11 mouse cellular contexts compared by ENCODE assay signal in the genomic region with DNA sequence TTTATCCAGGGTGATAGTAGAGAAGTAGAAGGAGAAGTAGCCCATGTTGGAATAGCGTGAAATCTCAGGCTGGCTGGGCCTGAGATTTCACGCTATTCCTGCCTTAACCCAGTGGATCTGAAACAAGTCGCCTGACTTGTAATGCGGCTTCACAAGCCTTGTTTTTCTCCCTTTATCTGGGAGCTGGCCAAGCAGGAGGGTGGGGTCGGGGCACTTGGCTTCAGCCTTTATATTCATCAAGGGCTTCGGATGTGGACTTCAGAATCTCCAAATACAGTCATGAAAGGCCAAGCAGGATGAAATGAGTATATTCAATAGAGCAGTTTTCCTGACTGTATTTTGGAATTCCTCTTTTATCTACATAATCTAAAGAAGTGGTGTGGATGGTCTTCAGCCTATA.
DNase-seq lines count a peak whose midpoint lies in the region; ATAC-seq and TF ChIP-seq lines count a peak whose summit lies in the region.
"Had no signal": no experiment of that assay in that cellular context is flagged by ENCODE, and none has a peak within 500 bp of the region (broad histone marks: within the 10 kb centered on the region; RNA-seq: fewer than 3 reads in every experiment).

No protein-coding gene starts in this region.

- peaks cover 14% of the 10 kb centered on the region for H3K4me1 ChIP-seq in midbrain, embryonic 13.5 days (replicated peaks)
- H3K4me1 ChIP-seq in midbrain, embryonic 11.5 days (ENCODE audit: control insufficient read depth, insufficient read depth, low read length): no peaks in the 10 kb centered on the region
- H3K4me1 ChIP-seq in stomach, postnatal 0 days (replicated peaks; ENCODE audit: control insufficient read depth, insufficient read depth): peaks cover 3% of the 10 kb centered on the region; the same call in 1 of the 2 replicates

- H3K9me3 ChIP-seq in midbrain, embryonic 13.5 days: no peaks in the 10 kb centered on the region
- no peaks in the 10 kb centered on the region for H3K9me3 ChIP-seq in midbrain, embryonic 11.5 days (ENCODE audit: control insufficient read depth, low read length)
- no peaks in the 10 kb centered on the region for H3K9me3 ChIP-seq in stomach, postnatal 0 days (ENCODE audit: control insufficient read depth, low read length)
- H3K9me3 ChIP-seq: embryonic facial prominence, embryonic 13.5 days; midbrain, embryonic 12.5 days had no signal

- WGBS in midbrain, embryonic 13.5 days: 77% methylated on average over 6 of the region's 6 CpGs
- WGBS in midbrain, embryonic 11.5 days: 88% methylated on average over 6 of the region's 6 CpGs
- WGBS in large intestine, adult 2 months: 12% methylated on average over 6 of the region's 6 CpGs
- WGBS in stomach, postnatal 0 days: 26% methylated on average over 6 of the region's 6 CpGs

- H3K36me3 ChIP-seq in midbrain, embryonic 13.5 days: peaks cover 5% of the 10 kb centered on the region; the same call in 1 of the 2 replicates
- 0 out of 2 replicates have a peak, but pooled peaks cover 1% of the 10 kb centered on the region for H3K36me3 ChIP-seq in midbrain, embryonic 11.5 days (ENCODE audit: control insufficient read depth, insufficient read depth, low read length)
- peaks cover 4% of the 10 kb centered on the region for H3K36me3 ChIP-seq in stomach, postnatal 0 days (ENCODE audit: control insufficient read depth, insufficient read depth, low read length)
- H3K36me3 ChIP-seq: midbrain, embryonic 12.5 days had no signal

- H3K27me3 ChIP-seq in midbrain, embryonic 13.5 days: no peaks in the 10 kb centered on the region
- no peaks in the 10 kb centered on the region for H3K27me3 ChIP-seq in midbrain, embryonic 11.5 days (ENCODE audit: control insufficient read depth, insufficient read depth, low read length)
- H3K27me3 ChIP-seq in stomach, postnatal 0 days (ENCODE audit: control insufficient read depth, insufficient read depth, low read length): no peaks in the 10 kb centered on the region
- H3K27me3 ChIP-seq: embryonic facial prominence, embryonic 13.5 days; midbrain, embryonic 12.5 days had no signal

- DNase-seq in midbrain, embryonic 11.5 days (ENCODE audit: low spot score, missing footprints): no peak
- peak; percentile 65 for DNase-seq in gastrocnemius, postnatal 25 days
- DNase-seq in large intestine, adult 2 months (ENCODE audit: low read depth, low spot score): peak; percentile 28
- DNase-seq in stomach, postnatal 0 days (ENCODE audit: low spot score): peak; percentile 50
- no peak for DNase-seq in liver
- DNase-seq in cerebellum, adult 9-10 months: no peak

- ATAC-seq in midbrain, embryonic 13.5 days: no peak
- no peak for ATAC-seq in midbrain, embryonic 11.5 days (ENCODE audit: low FRiP score)
- no peak for ATAC-seq in stomach, postnatal 0 days (ENCODE audit: low FRiP score, low TSS enrichment)
- no peak for ATAC-seq in frontal cortex, adult (ENCODE audit: low TSS enrichment)
- ATAC-seq: intestine, postnatal 0 days had no signal

- peak overlapping the region; percentile 30; the same call in 1 of the 2 replicates for H3K27ac ChIP-seq in midbrain, embryonic 13.5 days
- H3K27ac ChIP-seq in midbrain, embryonic 11.5 days (ENCODE audit: low read depth, low read length): no peak overlapping the region
- H3K27ac ChIP-seq in stomach, postnatal 0 days (replicated peaks): peak overlapping the region; percentile 72
- H3K27ac ChIP-seq: embryonic facial prominence, embryonic 13.5 days; midbrain, embryonic 12.5 days had no signal

- no peak overlapping the region for H3K4me2 ChIP-seq in midbrain, embryonic 13.5 days (replicated peaks)
- no peak overlapping the region for H3K4me2 ChIP-seq in midbrain, embryonic 11.5 days
- H3K4me2 ChIP-seq in stomach, postnatal 0 days (replicated peaks; ENCODE audit: low read depth): no peak overlapping the region
- H3K4me2 ChIP-seq: embryonic facial prominence, embryonic 13.5 days; midbrain, embryonic 12.5 days had no signal

- H3K4me3 ChIP-seq in midbrain, embryonic 13.5 days (replicated peaks): no peak overlapping the region
- H3K4me3 ChIP-seq in midbrain, embryonic 11.5 days (ENCODE audit: low read depth, low read length): no peak overlapping the region
- no peak overlapping the region for H3K4me3 ChIP-seq in stomach, postnatal 0 days (ENCODE audit: low read depth, low read length)
- H3K4me3 ChIP-seq: embryonic facial prominence, embryonic 13.5 days; midbrain, embryonic 12.5 days had no signal

- TF ChIP-seq CTCF in stomach, postnatal 0 days (IDR thresholded peaks at IDR 0.05; ENCODE audit: low read depth): no peak

- no peak for TF ChIP-seq EP300 in stomach, postnatal 0 days (optimal IDR thresholded peaks at IDR 0.05)

- H3K9ac ChIP-seq in midbrain, embryonic 13.5 days (replicated peaks): no peak overlapping the region
- no peak overlapping the region for H3K9ac ChIP-seq in midbrain, embryonic 11.5 days (ENCODE audit: low read length)
- H3K9ac ChIP-seq in stomach, postnatal 0 days (ENCODE audit: low read length): no peak overlapping the region
- H3K9ac ChIP-seq: embryonic facial prominence, embryonic 13.5 days; midbrain, embryonic 12.5 days had no signal

Comparison
In these comparisons a context has a peak if more than half of its experiments do, and no peak if none do; other contexts are left out.
1. DNase-seq: peak in gastrocnemius, postnatal 25 days (single experiment), large intestine, adult 2 months (single experiment) and stomach, postnatal 0 days (single experiment); none in midbrain, embryonic 11.5 days (single experiment), liver (single experiment) and cerebellum, adult 9-10 months (single experiment).